Mouse (Mus musculus): ENCODE measurements around the gene Gjc1. TPM values are rescaled to one million over a fixed set of nuclear protein-coding genes. Genes with fewer than 3 reads are reported as not detected.

Gene Gjc1
- total RNA-seq, 2 experiments from 2014 or later: 6.0 to 7.5 TPM

GRCm38 (mm10) chr11:102754416-102754815, 65.1 kb downstream of the Gjc1 start:
- intact Hi-C loops (cut with DNase I): no loop called here

GRCm38 (mm10) chr11:102753591-102754324, 65.7 kb downstream of the Gjc1 start:
- no peak for DNase-seq (ENCODE audit: low spot score in 2 of 2)
- intact Hi-C loops (cut with DNase I): no loop called here

More at GRCm38 (mm10) chr11:102754416-102754815, 65.1 kb downstream of the Gjc1 start:
- no peak for DNase-seq (ENCODE audit: low spot score in 2 of 2)

GRCm38 (mm10) chr11:102752896-102753590, 66.5 kb downstream of the Gjc1 start:
- intact Hi-C loops (cut with DNase I): no loop called here
- no peak for DNase-seq (ENCODE audit: low spot score in 2 of 2)

DNA sequence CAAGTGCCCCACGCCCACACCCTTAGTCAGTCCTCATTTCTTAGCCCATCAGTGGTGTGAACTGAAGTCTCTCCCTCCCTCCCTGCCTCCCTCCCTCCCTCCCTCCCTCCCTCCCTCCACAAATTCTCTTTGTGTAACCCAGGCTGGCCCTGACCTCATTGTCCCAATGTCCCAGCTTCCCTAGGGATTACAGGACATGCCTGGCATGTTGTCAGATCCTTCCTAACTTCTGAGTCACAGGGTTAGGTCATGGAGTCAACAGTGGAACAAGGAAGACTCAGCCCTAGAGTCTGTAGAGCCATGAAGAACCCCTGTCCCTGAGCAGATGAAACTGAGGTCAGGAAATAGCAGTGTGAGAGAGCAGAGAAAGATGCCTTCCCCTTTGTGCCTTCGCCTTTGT, 69.8 kb downstream of the Gjc1 start:
- intact Hi-C loops (cut with DNase I): no loop called here
- DNase-seq (ENCODE audit: low spot score in 2 of 2): no peak

Other genes with a start within 250 kb of the Gjc1 start
- gene Gm11627, start 240.2 kb downstream of the Gjc1 start, total RNA-seq (2021): 1 to 10 TPM; 5.0 to 8.7 TPM
- 10 to 100 TPM; 10.5 to 12.7 TPM for gene Fzd2, start 215.3 kb downstream of the Gjc1 start, total RNA-seq (2021)
- not detected for gene Meioc, start 156.0 kb downstream of the Gjc1 start, total RNA-seq (2021)
- gene Ccdc43, start 121.9 kb downstream of the Gjc1 start, total RNA-seq (2021): 10 to 100 TPM; 25.9 to 27.0 TPM
- gene Adam11, start 58.3 kb downstream of the Gjc1 start, total RNA-seq (2021): 100 to 1,000 TPM; 129 to 139 TPM
- 1 to 10 TPM; 4.7 to 5.3 TPM for gene Higd1b, start 16.1 kb upstream of the Gjc1 start, total RNA-seq (2021)
- 100 to 1,000 TPM; 123 to 135 TPM for gene Eftud2, start 61.3 kb upstream of the Gjc1 start, total RNA-seq (2021)
- 1 to 10 TPM; 2.0 to 3.6 TPM for gene Ccdc103, start 61.5 kb upstream of the Gjc1 start, total RNA-seq (2021)
- gene Fam187a, start 65.5 kb upstream of the Gjc1 start, total RNA-seq (2021): under 1 TPM in 1 of 2 experiments, not detected in 1; 0.20 TPM
- gene Gfap, start 81.2 kb upstream of the Gjc1 start, total RNA-seq (2021): 100 to 1,000 TPM; 127 TPM
- under 1 TPM; 0.16 to 0.44 TPM for gene Kif18b, start 105.4 kb upstream of the Gjc1 start, total RNA-seq (2021)
- 10 to 100 TPM; 15.1 to 15.6 TPM for gene C1ql1, start 127.0 kb upstream of the Gjc1 start, total RNA-seq (2021)
- 100 to 1,000 TPM; 126 to 127 TPM for gene Nmt1, start 208.5 kb upstream of the Gjc1 start, total RNA-seq (2021)
- gene Dcakd, start 208.6 kb upstream of the Gjc1 start, total RNA-seq (2021): 10 to 100 TPM; 49.7 to 55.1 TPM